Mouse (Mus musculus): ENCODE results near the gene Gm1123. TPM values are rescaled to one million over a fixed set of nuclear protein-coding genes. Genes with fewer than 3 reads are reported as not detected.

Gene Gm1123
- polyA plus RNA-seq, 1 experiment: 0.25 TPM

GRCm38 (mm10) chr9:98973561-98973960, 62.0 kb downstream of the Gm1123 start:
- H3K27ac ChIP-seq (ENCODE audit: insufficient read depth, low read depth, low read length): no peak overlapping the region
- H3K4me1 ChIP-seq (ENCODE audit: control insufficient read depth, insufficient read depth, low read length): no peaks in the 10 kb centered on the region
- H3K27me3 ChIP-seq (replicated peaks; ENCODE audit: control insufficient read depth, insufficient read depth, low read length): peaks cover 3% of the 10 kb centered on the region
- WGBS: 7% methylated on average over 7 of the region's 7 CpGs
- H3K36me3 ChIP-seq (ENCODE audit: control insufficient read depth, insufficient read depth, low read length): no peaks in the 10 kb centered on the region
- no peak for TF ChIP-seq CTCF (conservative IDR thresholded peaks at IDR 0.05; ENCODE audit: insufficient read depth, insufficient read length, low read depth, low read length)
- no peak for TF ChIP-seq POLR2A (IDR thresholded peaks at IDR 0.05; ENCODE audit: low read depth, low read length)
- no peak for DNase-seq
- H3K4me3 ChIP-seq (ENCODE audit: insufficient read depth, low read depth, low read length): no peak overlapping the region

DNA sequence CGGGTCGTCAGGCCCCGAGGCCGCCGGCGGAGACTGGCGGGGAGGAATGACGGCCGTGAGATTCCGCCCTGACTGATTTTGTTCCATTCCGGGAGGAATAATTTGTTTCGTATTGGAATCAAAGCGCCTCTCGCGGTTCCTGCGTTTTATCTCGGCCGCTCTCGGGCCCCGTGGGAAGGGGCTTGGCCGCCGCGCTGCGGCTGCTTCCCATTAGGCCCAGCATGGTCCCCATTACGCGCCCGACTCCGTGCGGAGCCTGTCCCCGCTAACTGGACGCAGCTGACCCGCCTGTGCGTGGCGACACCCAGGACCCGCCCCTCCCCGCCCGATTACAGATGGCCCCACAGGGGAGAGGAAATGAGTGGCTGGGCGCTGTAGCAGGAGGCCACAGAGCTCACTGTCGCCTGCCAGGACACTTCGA, 62.4 kb downstream of the Gm1123 start:
- no peaks in the 10 kb centered on the region for H3K4me1 ChIP-seq (ENCODE audit: control insufficient read depth, insufficient read depth, low read length)
- H3K36me3 ChIP-seq (ENCODE audit: control insufficient read depth, insufficient read depth, low read length): no peaks in the 10 kb centered on the region
- TF ChIP-seq POLR2A (IDR thresholded peaks at IDR 0.05; ENCODE audit: low read depth, low read length): no peak
- no peak for TF ChIP-seq CTCF (conservative IDR thresholded peaks at IDR 0.05; ENCODE audit: insufficient read depth, insufficient read length, low read depth, low read length)
- H3K27ac ChIP-seq (ENCODE audit: insufficient read depth, low read depth, low read length): no peak overlapping the region
- WGBS: under 1% methylated on average over 40 of the region's 40 CpGs
- H3K4me3 ChIP-seq (ENCODE audit: insufficient read depth, low read depth, low read length): peak overlapping the region; percentile 5; the same call in 1 of the 2 replicates
- H3K27me3 ChIP-seq (replicated peaks; ENCODE audit: control insufficient read depth, insufficient read depth, low read length): peaks cover 3% of the 10 kb centered on the region
- DNase-seq: no peak

- no peak overlapping the region for H3K4me3 ChIP-seq (ENCODE audit: insufficient read depth, low read depth, low read length)
- peaks cover 7% of the 10 kb centered on the region for H3K27me3 ChIP-seq (replicated peaks; ENCODE audit: control insufficient read depth, insufficient read depth, low read length)
- WGBS: 2% methylated on average over 18 of the region's 18 CpGs
- TF ChIP-seq POLR2A (IDR thresholded peaks at IDR 0.05; ENCODE audit: low read depth, low read length): no peak
- peak; percentile 49; the same call in 1 of the 2 replicates for TF ChIP-seq CTCF (conservative IDR thresholded peaks at IDR 0.05; ENCODE audit: insufficient read depth, insufficient read length, low read depth, low read length)
- DNase-seq: no peak
- no peaks in the 10 kb centered on the region for H3K36me3 ChIP-seq (ENCODE audit: control insufficient read depth, insufficient read depth, low read length)
- no peak overlapping the region for H3K27ac ChIP-seq (ENCODE audit: insufficient read depth, low read depth, low read length)
- H3K4me1 ChIP-seq (ENCODE audit: control insufficient read depth, insufficient read depth, low read length): no peaks in the 10 kb centered on the region
These were observed 70.4 kb downstream of the Gm1123 start for GRCm38 (mm10) chr9:98965084-98965483.

DNA sequence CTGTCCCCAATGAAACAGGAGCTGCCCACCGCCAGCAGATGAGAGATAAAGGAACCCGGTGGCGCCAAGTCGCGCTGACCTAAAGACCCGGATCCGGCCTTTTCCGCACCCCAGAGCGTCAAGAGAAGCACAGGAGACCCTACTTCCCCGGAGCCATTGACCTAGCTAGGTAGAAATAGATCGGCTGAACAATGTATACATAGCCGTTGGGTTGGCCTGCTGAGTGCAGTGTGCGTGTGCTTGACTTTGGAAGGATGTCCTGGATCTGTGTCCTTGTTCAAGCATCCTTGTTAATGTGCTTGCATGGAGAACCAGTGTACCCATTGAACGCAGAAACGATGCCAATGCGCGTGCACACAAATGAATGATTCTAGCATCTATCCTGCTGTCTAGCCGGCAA, 71.9 kb downstream of the Gm1123 start:
- no peak for TF ChIP-seq POLR2A (IDR thresholded peaks at IDR 0.05; ENCODE audit: low read depth, low read length)
- no peak for TF ChIP-seq CTCF (conservative IDR thresholded peaks at IDR 0.05; ENCODE audit: insufficient read depth, insufficient read length, low read depth, low read length)
- peaks cover 12% of the 10 kb centered on the region for H3K27me3 ChIP-seq (replicated peaks; ENCODE audit: control insufficient read depth, insufficient read depth, low read length)
- no peak overlapping the region for H3K4me3 ChIP-seq (ENCODE audit: insufficient read depth, low read depth, low read length)
- no peak for DNase-seq
- H3K4me1 ChIP-seq (ENCODE audit: control insufficient read depth, insufficient read depth, low read length): no peaks in the 10 kb centered on the region
- 7% methylated on average over 18 of the region's 18 CpGs for WGBS
- H3K36me3 ChIP-seq (ENCODE audit: control insufficient read depth, insufficient read depth, low read length): no peaks in the 10 kb centered on the region
- no peak overlapping the region for H3K27ac ChIP-seq (ENCODE audit: insufficient read depth, low read depth, low read length)

DNA sequence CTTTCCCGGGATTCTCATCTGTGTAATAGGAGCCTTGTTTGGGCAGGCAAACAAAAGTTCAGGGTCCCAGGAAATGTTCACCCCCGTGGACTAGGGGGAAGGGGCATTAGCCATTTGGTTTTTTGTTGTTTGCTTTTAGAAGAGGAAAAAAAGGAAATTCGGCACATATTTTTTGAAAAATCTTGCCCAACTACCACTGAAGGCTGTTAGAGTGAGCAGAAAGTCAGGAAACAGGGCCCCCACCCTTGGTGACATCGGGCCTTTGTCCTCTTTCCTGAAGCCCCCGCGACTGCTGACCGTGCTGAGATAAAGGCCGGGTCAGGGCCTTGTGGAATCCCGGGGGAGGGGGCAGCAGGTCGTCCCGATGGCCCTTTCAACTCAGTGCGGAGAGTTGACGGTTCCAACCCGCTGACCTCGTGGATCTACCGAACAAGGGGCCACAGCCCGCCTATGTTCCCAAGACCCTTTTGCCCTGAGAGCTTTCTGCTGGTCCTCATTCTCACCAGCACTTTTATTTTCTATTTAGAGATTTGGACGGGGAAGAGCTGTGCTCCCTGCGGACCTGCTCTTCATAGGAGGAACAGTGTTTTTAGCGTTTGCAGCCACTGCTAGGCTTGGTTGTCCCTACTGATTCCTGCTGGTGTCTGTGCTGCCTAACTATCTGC, 72.9 kb downstream of the Gm1123 start:
- H3K36me3 ChIP-seq (ENCODE audit: control insufficient read depth, insufficient read depth, low read length): no peaks in the 10 kb centered on the region
- no peak overlapping the region for H3K4me3 ChIP-seq (ENCODE audit: insufficient read depth, low read depth, low read length)
- DNase-seq: no peak
- H3K27me3 ChIP-seq (replicated peaks; ENCODE audit: control insufficient read depth, insufficient read depth, low read length): peaks cover 15% of the 10 kb centered on the region
- H3K27ac ChIP-seq (ENCODE audit: insufficient read depth, low read depth, low read length): no peak overlapping the region
- TF ChIP-seq CTCF (conservative IDR thresholded peaks at IDR 0.05; ENCODE audit: insufficient read depth, insufficient read length, low read depth, low read length): no peak
- TF ChIP-seq POLR2A (IDR thresholded peaks at IDR 0.05; ENCODE audit: low read depth, low read length): no peak
- WGBS: 3% methylated on average over 20 of the region's 20 CpGs
- no peaks in the 10 kb centered on the region for H3K4me1 ChIP-seq (ENCODE audit: control insufficient read depth, insufficient read depth, low read length)

- Histone ChIP-seq H3K4me1 (ENCODE audit: control insufficient read depth, insufficient read depth, low read length) (no peaks in the 10 kb centered on the region), H3K27me3 (replicated peaks; ENCODE audit: control insufficient read depth, insufficient read depth, low read length) (peaks cover 17% of the 10 kb centered on the region)
- 14% methylated on average over 22 of the region's 22 CpGs for WGBS
These were observed 73.7 kb downstream of the Gm1123 start for GRCm38 (mm10) chr9:98961591-98962477.

DNA sequence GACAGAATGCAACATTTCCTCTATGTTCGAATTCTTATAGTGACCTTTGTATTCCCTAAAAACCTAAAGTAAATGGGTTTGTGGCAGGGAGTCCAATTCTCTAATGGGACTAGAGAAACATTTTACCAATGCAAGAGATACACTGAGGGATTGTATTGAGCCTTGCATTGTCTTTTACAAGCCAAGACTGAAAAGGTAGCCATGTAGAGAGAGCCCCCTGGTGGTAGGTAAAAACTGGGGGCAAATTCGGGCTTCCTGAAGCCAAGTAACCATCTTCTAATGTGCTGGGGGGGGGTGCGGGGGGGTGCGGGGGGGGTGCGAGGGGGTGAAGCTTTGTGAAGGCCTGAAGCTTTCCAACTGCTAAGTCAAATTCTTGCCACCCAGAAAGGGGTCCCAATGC, 75.2 kb downstream of the Gm1123 start:
- no peaks in the 10 kb centered on the region for H3K36me3 ChIP-seq (ENCODE audit: control insufficient read depth, insufficient read depth, low read length)

More at GRCm38 (mm10) chr9:98961591-98962477, 73.7 kb downstream of the Gm1123 start:
- Histone ChIP-seq H3K4me3 (ENCODE audit: insufficient read depth, low read depth, low read length) (no peak overlapping the region), H3K36me3 (ENCODE audit: control insufficient read depth, insufficient read depth, low read length) (no peaks in the 10 kb centered on the region), H3K27ac (ENCODE audit: insufficient read depth, low read depth, low read length) (no peak overlapping the region)
- no peak for DNase-seq
- no peak for TF ChIP-seq POLR2A (IDR thresholded peaks at IDR 0.05; ENCODE audit: low read depth, low read length)
- TF ChIP-seq CTCF (conservative IDR thresholded peaks at IDR 0.05; ENCODE audit: insufficient read depth, insufficient read length, low read depth, low read length): no peak

More for the DNA sequence above, 75.2 kb downstream of the Gm1123 start:
- Histone ChIP-seq H3K4me3 (ENCODE audit: insufficient read depth, low read depth, low read length) (no peak overlapping the region), H3K27ac (ENCODE audit: insufficient read depth, low read depth, low read length) (no peak overlapping the region), H3K27me3 (replicated peaks; ENCODE audit: control insufficient read depth, insufficient read depth, low read length) (peaks cover 25% of the 10 kb centered on the region), H3K4me1 (ENCODE audit: control insufficient read depth, insufficient read depth, low read length) (no peaks in the 10 kb centered on the region)
- TF ChIP-seq POLR2A (IDR thresholded peaks at IDR 0.05; ENCODE audit: low read depth, low read length) (no peak), CTCF (conservative IDR thresholded peaks at IDR 0.05; ENCODE audit: insufficient read depth, insufficient read length, low read depth, low read length) (0 out of 2 replicates have a peak, but pooled peaks have one; percentile 4)
- WGBS: 15% methylated on average over 5 of the region's 5 CpGs
- DNase-seq: no peak
